Mouse (Mus musculus) embryonic fibroblast, embryonic 13.5 days (primary cell): ENCODE data around the gene Srp9.

ENCODE experiments used
- CTCF ChIP-seq: IDR thresholded peaks from 2 replicates; pipeline ENCODE4 v1.5.1; 2011; ENCODE audit warnings: mild to moderate bottlenecking, control low read depth, low read length, moderate library complexity, borderline replicate concordance; ENCODE audit not compliant: insufficient read depth
- POLR2A ChIP-seq: IDR thresholded peaks from 2 replicates; pipeline ENCODE4 v1.6.1; 2011; ENCODE audit warnings: low read depth, mild to moderate bottlenecking, control low read depth, low read length, moderate library complexity

- TF ChIP-seq CTCF, result no peak
- no peak for TF ChIP-seq POLR2A
Observed at GRCm38 (mm10) chr1:182181456-182182305, 57.1 kb downstream of the Srp9 start.
